Mouse (Mus musculus) G1E (cell line): Measurements from ENCODE around the gene Ncor1.

Experiments
- CTCF ChIP-seq: IDR thresholded peaks from 2 replicates; pipeline ENCODE4 v1.5.1; 2012; ENCODE audit warnings: low read depth, low read length, inconsistent platforms, mixed read lengths
- GATA1 ChIP-seq: IDR thresholded peaks from 2 replicates; pipeline ENCODE4 v1.6.1; 2012; ENCODE audit warnings: borderline replicate concordance, low read length, inconsistent platforms, mixed read lengths
- POLR2AphosphoS5 ChIP-seq: IDR thresholded peaks from 2 replicates; pipeline ENCODE4 v1.6.1; 2012; ENCODE audit warnings: low read depth, low read length, inconsistent platforms; ENCODE audit not compliant: insufficient replicate concordance
- TAL1 ChIP-seq: conservative IDR thresholded peaks from 2 replicates; pipeline ENCODE4 v1.6.1; 2012; ENCODE audit warnings: low read depth, low read length, inconsistent platforms, mixed read lengths

DNA sequence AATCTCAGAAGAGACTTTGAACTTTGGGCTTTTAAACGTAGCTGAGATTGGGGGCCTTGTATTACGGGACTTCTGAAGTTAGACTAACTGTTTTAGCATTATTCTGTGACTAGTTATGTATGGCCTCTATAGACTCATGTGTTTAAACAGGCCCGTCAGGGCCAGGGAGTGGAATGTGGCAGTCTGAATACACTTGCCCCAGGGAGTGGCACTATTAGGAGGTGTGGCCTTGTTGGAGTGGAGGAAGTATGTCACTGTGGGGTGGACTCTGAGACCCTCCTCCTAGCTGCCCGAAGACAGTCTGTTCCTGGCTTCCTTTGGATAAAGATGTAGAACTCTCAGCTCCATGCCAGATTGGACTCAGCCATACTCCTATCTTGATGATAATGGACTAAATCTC lies 43.3 kb downstream of the Ncor1 start:
- TF ChIP-seq CTCF = no peak
- no peak for TF ChIP-seq POLR2AphosphoS5
- no peak for TF ChIP-seq GATA1
- no peak for TF ChIP-seq TAL1
